Mouse (Mus musculus): Measurements from ENCODE around the gene Vmn1r179.
"Not testable (repeated sequence)": the region's sequence is repeated elsewhere in the genome, so short reads cannot be mapped to it uniquely, and the experiment has no call there.

Vmn1r179 gene

GRCm38 (mm10) chr7:23926678-23927077 lies at the start of gene Vmn1r179:
Gene Vmn1r179 (plus strand): TSS chr7:23926978.
- DNase-seq (ENCODE audit: extremely low spot score, low spot score), result no peak

- DNase-seq (ENCODE audit: extremely low spot score, low spot score), result no peak
These were observed 35.1 kb upstream of the Vmn1r179 start, which contains the start of gene Vmn1r178 for GRCm38 (mm10) chr7:23891709-23892108. Gene Vmn1r178 (plus strand): TSS chr7:23892009.

- DNase-seq (ENCODE audit: extremely low spot score, low spot score), result no peak
These were observed 23.6 kb downstream of the Vmn1r179 start, which contains the start of gene Vmn1r180 for GRCm38 (mm10) chr7:23950332-23950731. Gene Vmn1r180 (plus strand): TSS chr7:23950632.

- not testable (repeated sequence) for DNase-seq (ENCODE audit: extremely low spot score, low spot score)
These were observed 41.3 kb downstream of the Vmn1r179 start for GRCm38 (mm10) chr7:23968044-23968443.

- DNase-seq (ENCODE audit: extremely low spot score, low spot score), result not testable (repeated sequence)
These were observed 47.5 kb downstream of the Vmn1r179 start, which contains the start of gene Vmn1r181 for GRCm38 (mm10) chr7:23974315-23974714. Gene Vmn1r181 (plus strand): TSS chr7:23974615.
